Mouse (Mus musculus) liver, adult 2 months (tissue): Measurements from ENCODE around the gene Tex37.

ENCODE experiments used
- CTCF ChIP-seq: fragments of 200-500 bp; IDR thresholded peaks from 2 replicates; pipeline ENCODE4 v1.5.1; 2011; ENCODE audit warnings: low read depth, low read length, control low read depth
- POLR2A ChIP-seq: fragments of 200-500 bp; IDR thresholded peaks from 2 replicates; pipeline ENCODE4 v1.6.1; 2011; ENCODE audit warnings: low read length, control low read depth; ENCODE audit not compliant: insufficient read depth; ENCODE audit errors: extremely low read depth

GRCm38 (mm10) chr6:70887993-70888392, 30.7 kb downstream of the Tex37 start:
- TF ChIP-seq POLR2A (no peak), CTCF (no peak)
